Mouse (Mus musculus): Measurements from ENCODE around the gene Myo3b.

- TF ChIP-seq CTCF (IDR thresholded peaks at IDR 0.05; ENCODE audit: extremely low read depth, insufficient read length, insufficient replicate concordance, low read depth, low read length) (no peak), POLR2A (IDR thresholded peaks at IDR 0.05; ENCODE audit: low read depth, low read length) (no peak)
Observed at GRCm38 (mm10) chr2:70340224-70340623, 301.3 kb downstream of the Myo3b start.
